Mouse (Mus musculus): Measurements from ENCODE around the gene Def8. TPM values are rescaled to one million over a fixed set of nuclear protein-coding genes. Genes with fewer than 3 reads are reported as not detected.

Def8 gene
- 11.7 and 11.9 TPM in 2 replicates for polyA plus RNA-seq (2015; fragmentation: Nextera tagmentation; extraction: Ambion mirVana)

- 58% methylated on average over 7 of the region's 7 CpGs for WGBS (ENCODE audit: insufficient replicate concordance)
- no peak within 1 kb of the TSS for H3K27ac ChIP-seq (replicated peaks)
Observed at GRCm38 (mm10) chr8:123423441-123423840, at the start of gene Def8. Gene Def8 (plus strand): TSS chr8:123423527.

GRCm38 (mm10) chr8:123374239-123374578 lies 49.1 kb upstream of the Def8 start:
- WGBS (ENCODE audit: insufficient replicate concordance): under 1% methylated on average over 20 of the region's 20 CpGs
- Histone ChIP-seq H3K9ac (peak overlapping the region; percentile 71), H3K4me3 (replicated peaks) (peak overlapping the region; percentile 87), H3K9me3 (replicated peaks) (no peaks in the 10 kb centered on the region), H3K4me2 (peak overlapping the region; percentile 96), H3K27ac (replicated peaks) (peak overlapping the region; percentile 91), H3K4me1 (replicated peaks) (peaks cover 32% of the 10 kb centered on the region), H3K36me3 (replicated peaks) (0 out of 2 replicates have a peak, but pooled peaks cover 11% of the 10 kb centered on the region), H3K27me3 (no peaks in the 10 kb centered on the region)
- peak; percentile 71 for ATAC-seq (ENCODE audit: insufficient read depth)

More at GRCm38 (mm10) chr8:123423441-123423840, at the start of gene Def8:
- ATAC-seq (ENCODE audit: insufficient read depth): no peak
- H3K4me1 ChIP-seq (replicated peaks): peaks cover 8% of the 10 kb centered on the region
- H3K4me3 ChIP-seq (replicated peaks): peak within 1 kb of the TSS; percentile 36
- H3K36me3 ChIP-seq (replicated peaks): no peaks in the 10 kb centered on the region
- H3K9ac ChIP-seq: peak within 1 kb of the TSS; percentile 18; the same call in 1 of the 2 replicates
- peaks cover 22% of the 10 kb centered on the region for H3K9me3 ChIP-seq (replicated peaks)
- H3K27me3 ChIP-seq: peaks cover 3% of the 10 kb centered on the region; the same call in 1 of the 2 replicates
- H3K4me2 ChIP-seq: peak within 1 kb of the TSS; percentile 66

GRCm38 (mm10) chr8:123375701-123376100 lies 47.6 kb upstream of the Def8 start:
- H3K36me3 ChIP-seq (replicated peaks): 0 out of 2 replicates have a peak, but pooled peaks cover 11% of the 10 kb centered on the region
- H3K4me3 ChIP-seq (replicated peaks): no peak overlapping the region
- H3K4me1 ChIP-seq (replicated peaks): peaks cover 32% of the 10 kb centered on the region
- H3K27me3 ChIP-seq: no peaks in the 10 kb centered on the region
- 82% methylated on average over 10 of the region's 10 CpGs for WGBS (ENCODE audit: insufficient replicate concordance)
- no peaks in the 10 kb centered on the region for H3K9me3 ChIP-seq (replicated peaks)
- no peak overlapping the region for H3K27ac ChIP-seq (replicated peaks)
- no peak for ATAC-seq (ENCODE audit: insufficient read depth)
- H3K4me2 ChIP-seq: no peak overlapping the region
- H3K9ac ChIP-seq: no peak overlapping the region

- Histone ChIP-seq H3K4me1 (replicated peaks) (peaks cover 32% of the 10 kb centered on the region), H3K36me3 (replicated peaks) (peaks cover 12% of the 10 kb centered on the region; the same call in 1 of the 2 replicates), H3K27me3 (no peaks in the 10 kb centered on the region), H3K27ac (replicated peaks) (no peak overlapping the region), H3K9ac (no peak overlapping the region), H3K9me3 (replicated peaks) (no peaks in the 10 kb centered on the region), H3K4me3 (replicated peaks) (no peak overlapping the region), H3K4me2 (no peak overlapping the region)
- 60% methylated on average over 8 of the region's 8 CpGs for WGBS (ENCODE audit: insufficient replicate concordance)
- no peak for ATAC-seq (ENCODE audit: insufficient read depth)
Observed at GRCm38 (mm10) chr8:123376106-123376505, 47.2 kb upstream of the Def8 start.

- Histone ChIP-seq H3K9me3 (replicated peaks) (no peaks in the 10 kb centered on the region), H3K36me3 (replicated peaks) (peaks cover 62% of the 10 kb centered on the region), H3K27me3 (no peaks in the 10 kb centered on the region), H3K9ac (no peak overlapping the region), H3K27ac (replicated peaks) (no peak overlapping the region), H3K4me3 (replicated peaks) (no peak overlapping the region), H3K4me2 (no peak overlapping the region), H3K4me1 (replicated peaks) (no peaks in the 10 kb centered on the region)
- WGBS (ENCODE audit: insufficient replicate concordance): 86% methylated on average over 4 of the region's 4 CpGs
- no peak for ATAC-seq (ENCODE audit: insufficient read depth)
Observed at GRCm38 (mm10) chr8:123381711-123382110, 41.6 kb upstream of the Def8 start.

GRCm38 (mm10) chr8:123382516-123382915 lies 40.8 kb upstream of the Def8 start:
- Histone ChIP-seq H3K36me3 (replicated peaks) (peaks cover 69% of the 10 kb centered on the region), H3K9me3 (replicated peaks) (no peaks in the 10 kb centered on the region), H3K4me1 (replicated peaks) (no peaks in the 10 kb centered on the region), H3K27me3 (no peaks in the 10 kb centered on the region), H3K27ac (replicated peaks) (no peak overlapping the region), H3K9ac (no peak overlapping the region), H3K4me2 (no peak overlapping the region), H3K4me3 (replicated peaks) (no peak overlapping the region)
- 78% methylated on average over 8 of the region's 8 CpGs for WGBS (ENCODE audit: insufficient replicate concordance)
- no peak for ATAC-seq (ENCODE audit: insufficient read depth)

- peaks cover 88% of the 10 kb centered on the region for H3K36me3 ChIP-seq (replicated peaks)
- ATAC-seq (ENCODE audit: insufficient read depth): no peak
- H3K4me3 ChIP-seq (replicated peaks): no peak overlapping the region
- H3K9me3 ChIP-seq (replicated peaks): no peaks in the 10 kb centered on the region
- no peaks in the 10 kb centered on the region for H3K4me1 ChIP-seq (replicated peaks)
- H3K27me3 ChIP-seq: no peaks in the 10 kb centered on the region
- 64% methylated on average over 9 of the region's 9 CpGs for WGBS (ENCODE audit: insufficient replicate concordance)
- H3K4me2 ChIP-seq: no peak overlapping the region
- H3K9ac ChIP-seq: no peak overlapping the region
- H3K27ac ChIP-seq (replicated peaks): no peak overlapping the region
Observed at GRCm38 (mm10) chr8:123384883-123385540, 38.3 kb upstream of the Def8 start.

- H3K4me2 ChIP-seq: no peak overlapping the region
- H3K4me3 ChIP-seq (replicated peaks): no peak overlapping the region
- no peaks in the 10 kb centered on the region for H3K4me1 ChIP-seq (replicated peaks)
- no peaks in the 10 kb centered on the region for H3K27me3 ChIP-seq
- H3K36me3 ChIP-seq (replicated peaks): peaks cover 98% of the 10 kb centered on the region
- no peak overlapping the region for H3K27ac ChIP-seq (replicated peaks)
- H3K9me3 ChIP-seq (replicated peaks): no peaks in the 10 kb centered on the region
- 69% methylated on average over 3 of the region's 3 CpGs for WGBS (ENCODE audit: insufficient replicate concordance)
- ATAC-seq (ENCODE audit: insufficient read depth): no peak
- no peak overlapping the region for H3K9ac ChIP-seq
Observed at GRCm38 (mm10) chr8:123387041-123387440, 36.3 kb upstream of the Def8 start.

- Histone ChIP-seq H3K9ac (no peak overlapping the region), H3K4me2 (no peak overlapping the region), H3K36me3 (replicated peaks) (peaks cover 98% of the 10 kb centered on the region), H3K4me1 (replicated peaks) (no peaks in the 10 kb centered on the region), H3K27me3 (no peaks in the 10 kb centered on the region), H3K4me3 (replicated peaks) (no peak overlapping the region), H3K9me3 (replicated peaks) (no peaks in the 10 kb centered on the region), H3K27ac (replicated peaks) (no peak overlapping the region)
- WGBS (ENCODE audit: insufficient replicate concordance): 72% methylated on average over 8 of the region's 8 CpGs
- ATAC-seq (ENCODE audit: insufficient read depth): no peak
Observed at GRCm38 (mm10) chr8:123387801-123388200, 35.5 kb upstream of the Def8 start.

- Histone ChIP-seq H3K4me2 (no peak overlapping the region), H3K27ac (replicated peaks) (no peak overlapping the region), H3K4me3 (replicated peaks) (no peak overlapping the region), H3K27me3 (no peaks in the 10 kb centered on the region), H3K4me1 (replicated peaks) (no peaks in the 10 kb centered on the region), H3K9me3 (replicated peaks) (no peaks in the 10 kb centered on the region), H3K36me3 (replicated peaks) (peaks cover 98% of the 10 kb centered on the region), H3K9ac (no peak overlapping the region)
- ATAC-seq (ENCODE audit: insufficient read depth): no peak
- 80% methylated on average over 7 of the region's 7 CpGs for WGBS (ENCODE audit: insufficient replicate concordance)
Observed at GRCm38 (mm10) chr8:123389026-123389425, 34.3 kb upstream of the Def8 start.

GRCm38 (mm10) chr8:123398308-123398707 lies 25.0 kb upstream of the Def8 start:
- Histone ChIP-seq H3K36me3 (replicated peaks) (peaks cover 85% of the 10 kb centered on the region), H3K4me3 (replicated peaks) (no peak overlapping the region), H3K27me3 (no peaks in the 10 kb centered on the region), H3K4me1 (replicated peaks) (no peaks in the 10 kb centered on the region), H3K27ac (replicated peaks) (no peak overlapping the region), H3K4me2 (no peak overlapping the region), H3K9me3 (replicated peaks) (no peaks in the 10 kb centered on the region), H3K9ac (no peak overlapping the region)
- WGBS (ENCODE audit: insufficient replicate concordance): 79% methylated on average over 13 of the region's 13 CpGs
- ATAC-seq (ENCODE audit: insufficient read depth): no peak

- Histone ChIP-seq H3K9ac (no peak overlapping the region), H3K27ac (replicated peaks) (no peak overlapping the region), H3K36me3 (replicated peaks) (peaks cover 51% of the 10 kb centered on the region), H3K9me3 (replicated peaks) (no peaks in the 10 kb centered on the region), H3K27me3 (no peaks in the 10 kb centered on the region), H3K4me3 (replicated peaks) (no peak overlapping the region), H3K4me2 (no peak overlapping the region), H3K4me1 (replicated peaks) (peaks cover 7% of the 10 kb centered on the region)
- no peak for ATAC-seq (ENCODE audit: insufficient read depth)
- WGBS (ENCODE audit: insufficient replicate concordance): 79% methylated on average over 9 of the region's 9 CpGs
Observed at GRCm38 (mm10) chr8:123401936-123402335, 21.4 kb upstream of the Def8 start.
